Mouse (Mus musculus) CH12.LX (cell line): ENCODE measurements around the gene Cwc22. TPM values are rescaled to one million over a fixed set of nuclear protein-coding genes. Genes with fewer than 3 reads are reported as not detected.

Experiments used
- DNase-seq: peaks from one replicate; pipeline ENCODE4 v3.0.0-alpha.2; 2013; ENCODE audit errors: extremely low read depth
- H3K27ac ChIP-seq: 2 replicates; pipeline ENCODE4 v1.5.1; 2012; ENCODE audit warnings: low read depth, mild to moderate bottlenecking, control low read depth, moderate library complexity; ENCODE audit not compliant: insufficient read depth
- H3K27me3 ChIP-seq: replicated peaks from 2 replicates; pipeline ENCODE3; 2012; ENCODE audit warnings: inconsistent platforms
- H3K36me3 ChIP-seq, 2 experiments: replicated peaks in 1 of 2; 2 replicates each; pipeline versions ENCODE3 to v1.6.1; 2012; ENCODE audit warnings: inconsistent platforms in 1 of 2, low read length in 1 of 2, mild to moderate bottlenecking in 1 of 2, mixed read lengths in 1 of 2, moderate library complexity in 1 of 2; ENCODE audit not compliant: control insufficient read depth in 1 of 2, insufficient read depth in 1 of 2
- H3K4me1 ChIP-seq, 2 experiments: 2 replicates each; pipeline ENCODE4 v1.6.1; 2012; ENCODE audit warnings: inconsistent platforms in 1 of 2, moderate library complexity in 1 of 2; ENCODE audit not compliant: insufficient read depth in 2 of 2, control insufficient read depth in 1 of 2
- H3K4me2 ChIP-seq: 2 replicates; pipeline ENCODE4 v1.6.1; 2012; ENCODE audit warnings: low read depth, mild to moderate bottlenecking, control low read depth; ENCODE audit not compliant: poor library complexity, insufficient read depth, severe bottlenecking
- H3K4me3 ChIP-seq, 3 experiments: fragments of 150-350 bp in 1 of 3; sonication (generic) in 1 of 3; replicated peaks in 1 of 3; 2 replicates each; pipeline versions ENCODE3 to v1.5.1; 2011 to 2012; ENCODE audit warnings: low read depth in 2 of 3, low read length in 2 of 3, mild to moderate bottlenecking in 2 of 3, moderate library complexity in 2 of 3, control low read depth in 1 of 3, improper control_type of control experiment in 1 of 3, inconsistent platforms in 1 of 3, mixed read lengths in 1 of 3; ENCODE audit not compliant: poor library complexity in 1 of 3
- H3K79me2 ChIP-seq: replicated peaks from 2 replicates; pipeline ENCODE4 v1.6.1; 2012; ENCODE audit warnings: mild to moderate bottlenecking, moderate library complexity; ENCODE audit not compliant: control insufficient read depth, poor library complexity, insufficient read depth, severe bottlenecking; ENCODE audit errors: extremely low read depth
- H3K9ac ChIP-seq: 2 replicates; pipeline ENCODE4 v1.6.1; 2012; ENCODE audit warnings: low read depth, mild to moderate bottlenecking, control low read depth, moderate library complexity; ENCODE audit not compliant: insufficient read depth
- H3K9me3 ChIP-seq: replicated peaks from 2 replicates; pipeline ENCODE3; 2012; ENCODE audit warnings: low read length, inconsistent platforms, mixed read lengths
- BHLHE40 ChIP-seq: IDR thresholded peaks from 2 replicates; pipeline ENCODE4 v1.6.1; 2011; ENCODE audit warnings: mild to moderate bottlenecking, low read depth, low read length, improper control_type of control experiment
- CHD1 ChIP-seq: IDR thresholded peaks from 2 replicates; pipeline ENCODE4 v1.6.1; 2012; ENCODE audit warnings: low read depth, low read length, improper control_type of control experiment, inconsistent platforms
- CHD2 ChIP-seq: IDR thresholded peaks from 2 replicates; pipeline ENCODE4 v1.6.1; 2011; ENCODE audit warnings: low read length, improper control_type of control experiment
- CTCF ChIP-seq, 2 experiments: IDR thresholded peaks in 1 of 2; conservative IDR thresholded peaks in 1 of 2; 2 replicates each; pipeline ENCODE4 v1.5.1; 2011 to 2012; ENCODE audit warnings: low read depth in 2 of 2, low read length in 2 of 2, improper control_type of control experiment in 1 of 2, inconsistent platforms in 1 of 2, mild to moderate bottlenecking in 1 of 2, moderate library complexity in 1 of 2
- E2F4 ChIP-seq: IDR thresholded peaks from 2 replicates; pipeline ENCODE4 v1.6.1; 2011; ENCODE audit warnings: low read depth, low read length, improper control_type of control experiment; ENCODE audit not compliant: insufficient replicate concordance
- ELF1 ChIP-seq: IDR thresholded peaks from 2 replicates; pipeline ENCODE4 v1.6.1; 2014; ENCODE audit warnings: low read depth, mild to moderate bottlenecking, inconsistent platforms, low read length, improper control_type of control experiment
- HCFC1 ChIP-seq: IDR thresholded peaks from 2 replicates; pipeline ENCODE4 v1.6.1; 2012; ENCODE audit warnings: low read depth, mild to moderate bottlenecking, inconsistent platforms, low read length, improper control_type of control experiment
- KAT2A ChIP-seq: IDR thresholded peaks from 2 replicates; pipeline ENCODE4 v1.6.1; 2012; ENCODE audit warnings: low read length, improper control_type of control experiment, inconsistent platforms; ENCODE audit not compliant: insufficient replicate concordance
- MAZ ChIP-seq: IDR thresholded peaks from 2 replicates; pipeline ENCODE4 v1.6.1; 2012; ENCODE audit warnings: low read depth, mild to moderate bottlenecking, inconsistent platforms, low read length, improper control_type of control experiment, moderate library complexity
- NRF1 ChIP-seq: IDR thresholded peaks from 2 replicates; pipeline ENCODE4 v1.6.1; 2014; ENCODE audit warnings: low read depth, mild to moderate bottlenecking, inconsistent platforms, low read length, improper control_type of control experiment, moderate library complexity
- PAX5 ChIP-seq: IDR thresholded peaks from 2 replicates; pipeline ENCODE4 v1.6.1; 2012; ENCODE audit warnings: low read length, inconsistent platforms, mixed read lengths
- POLR2AphosphoS2 ChIP-seq: IDR thresholded peaks from 2 replicates; pipeline ENCODE4 v1.6.1; 2011; ENCODE audit warnings: low read depth, low read length, improper control_type of control experiment
- RAD21 ChIP-seq: IDR thresholded peaks from 2 replicates; pipeline ENCODE4 v1.6.1; 2011; ENCODE audit warnings: low read depth, mild to moderate bottlenecking, low read length, improper control_type of control experiment, moderate library complexity
- SIN3A ChIP-seq: IDR thresholded peaks from 2 replicates; pipeline ENCODE4 v1.6.1; 2012; ENCODE audit warnings: low read length, improper control_type of control experiment, inconsistent platforms
- SMC3 ChIP-seq: IDR thresholded peaks from 2 replicates; pipeline ENCODE4 v1.6.1; 2011; ENCODE audit warnings: low read depth, low read length, improper control_type of control experiment
- TBP ChIP-seq: conservative IDR thresholded peaks from 2 replicates; pipeline ENCODE4 v1.6.1; 2011; ENCODE audit warnings: low read depth, low read length, improper control_type of control experiment
- USF1 ChIP-seq: IDR thresholded peaks from 2 replicates; pipeline ENCODE4 v1.6.1; 2014; ENCODE audit warnings: low read depth, mild to moderate bottlenecking, inconsistent platforms, low read length, improper control_type of control experiment
- USF2 ChIP-seq: conservative IDR thresholded peaks from 2 replicates; pipeline ENCODE4 v1.6.1; 2011; ENCODE audit warnings: low read depth, low read length, improper control_type of control experiment
- ZMIZ1 ChIP-seq: IDR thresholded peaks from 2 replicates; pipeline ENCODE4 v1.6.1; 2012; ENCODE audit warnings: low read depth, mild to moderate bottlenecking, inconsistent platforms, low read length, improper control_type of control experiment
- ZNF384 ChIP-seq: IDR thresholded peaks from 2 replicates; pipeline ENCODE4 v1.6.1; 2012; ENCODE audit warnings: low read depth, low read length, improper control_type of control experiment, inconsistent platforms
- dilution Hi-C: fragments of 300-500 bp; cut with MboI; formaldehyde crosslinking; loops from 2 replicates; pipeline ENCODE4 v1.14.3; 2020; ENCODE audit warnings: low sequenced_read_pairs; ENCODE audit not compliant: extremely low pct_unique_long_range_greater_than_20kb, extremely low pct_ligation_motif_present
- in situ Hi-C: fragments of 300-500 bp; cut with MboI; formaldehyde crosslinking; loops from 3 replicates; pipeline ENCODE4 v1.14.3; 2019; ENCODE audit warnings: low sequenced_read_pairs, low pct_ligation_motif_present, low pct_unique_long_range_greater_than_20kb, mixed read lengths
- polyA plus RNA-seq: library from polyadenylated mRNA; unstranded; fragments of >175 nt; gene quantifications from 2 replicates; pipeline ENCODE4 v1.2.1, GENCODE M21; 2012; ENCODE audit warnings: low read depth; ENCODE audit not compliant: insufficient read length
- total RNA-seq, 2 experiments: library from RNA; depleted of rRNA; stranded (reverse); fragments of 300-350 nt in 1 of 2; fragments of >200 nt in 1 of 2; gene quantifications; 2 replicates each; pipeline ENCODE4 v1.2.3; 2012 to 2014

The Cwc22 gene
- total and polyA plus RNA-seq, 3 experiments: 51.3 to 74.5 (median 53.2) TPM

DNA sequence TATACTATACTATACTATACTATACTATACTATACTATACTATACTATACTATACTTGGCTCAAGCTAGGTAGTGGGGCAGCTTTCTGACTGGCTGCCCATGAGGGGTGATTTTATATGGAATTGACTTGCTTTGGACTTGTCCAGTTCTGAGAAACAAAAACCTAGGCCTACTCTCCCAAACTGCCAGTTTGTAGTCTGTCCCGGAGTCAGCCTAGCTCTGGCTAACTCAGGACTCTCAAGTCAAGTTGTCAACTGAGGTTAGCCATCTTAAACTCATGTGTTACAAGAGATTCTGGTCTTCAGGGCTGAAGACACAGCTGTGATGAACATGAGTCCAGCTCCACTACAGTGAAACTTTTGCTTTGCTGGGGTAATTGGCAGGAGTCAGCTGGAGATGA lies 3.3 kb upstream of the Cwc22 start:
- TF ChIP-seq HCFC1 (no peak), KAT2A (no peak), CHD1 (no peak), CHD2 (no peak), E2F4 (no peak), SIN3A (no peak), SMC3 (no peak), RAD21 (no peak), MAZ (no peak), USF2 (no peak), ZNF384 (no peak)
- H3K79me2 ChIP-seq: peaks cover 14% of the 10 kb centered on the region
- H3K4me1 ChIP-seq: peaks cover 0 to 5% of the 10 kb centered on the region in 2 experiments; a peak in 2 of 4 replicates
- no peaks in the 10 kb centered on the region for H3K27me3 ChIP-seq
- in situ Hi-C loops: no loop called here
- H3K27ac ChIP-seq: no peak overlapping the region
- no peak overlapping the region for H3K4me2 ChIP-seq
- no peaks in the 10 kb centered on the region for H3K36me3 ChIP-seq
- no peak for DNase-seq
- peaks cover 7% of the 10 kb centered on the region for H3K9me3 ChIP-seq
- no peak overlapping the region for H3K4me3 ChIP-seq
- dilution Hi-C loops: no loop called here
- H3K9ac ChIP-seq: no peak overlapping the region

- dilution Hi-C loops: no loop called here
- peaks cover 7% of the 10 kb centered on the region for H3K9me3 ChIP-seq
- no peaks in the 10 kb centered on the region for H3K27me3 ChIP-seq
- no peak overlapping the region for H3K9ac ChIP-seq
- H3K4me1 ChIP-seq: peaks cover 0 to 11% of the 10 kb centered on the region in 2 experiments; a peak in 2 of 4 replicates
- in situ Hi-C loops: no loop called here
- no peak overlapping the region for H3K27ac ChIP-seq
- TF ChIP-seq NRF1: no peak
- no peak for TF ChIP-seq CTCF (conservative IDR thresholded peaks at IDR 0.05 in 1 of 2, IDR thresholded peaks at IDR 0.05 in 1 of 2; ENCODE audit: low read depth in 2 of 2, low read length in 2 of 2)
- TF ChIP-seq BHLHE40: no peak
- no peak for TF ChIP-seq POLR2AphosphoS2
- TF ChIP-seq PAX5: no peak
- TF ChIP-seq E2F4: no peak
- TF ChIP-seq ELF1: no peak
- no peak for TF ChIP-seq TBP
- no peak for TF ChIP-seq CHD2
- TF ChIP-seq ZMIZ1: no peak
- TF ChIP-seq USF2: no peak
- no peak for TF ChIP-seq USF1
- TF ChIP-seq HCFC1: no peak
- no peak overlapping the region for H3K4me2 ChIP-seq
- peaks cover 20% of the 10 kb centered on the region for H3K79me2 ChIP-seq
- no peaks in the 10 kb centered on the region for H3K36me3 ChIP-seq
- DNase-seq: no peak
- H3K4me3 ChIP-seq: no peak overlapping the region
Measured at GRCm38 (mm10) chr2:77948921-77949320, 2.7 kb upstream of the Cwc22 start.
